Mouse (Mus musculus) liver, embryonic 14.5 days (tissue): Measurements from ENCODE around the gene 2310011J03Rik.

Experiments used
- CTCF ChIP-seq: IDR thresholded peaks from 2 replicates; pipeline ENCODE4 v1.5.1; 2016; ENCODE audit warnings: antibody characterized with exemption, low read depth, control low read depth
- EP300 ChIP-seq: IDR thresholded peaks from 2 replicates; pipeline ENCODE4 v1.6.1; 2016; ENCODE audit warnings: antibody characterized with exemption, low read depth

GRCm38 (mm10) chr10:80352727-80353126 lies 32.4 kb upstream of the 2310011J03Rik start:
- TF ChIP-seq CTCF (no peak), EP300 (no peak)
